Mouse (Mus musculus): ENCODE measurements around the gene Rpl35.

- TF ChIP-seq CTCF (IDR thresholded peaks at IDR 0.05; ENCODE audit: borderline replicate concordance, insufficient read depth, low read depth, low read length), result no peak
- TF ChIP-seq POLR2A (IDR thresholded peaks at IDR 0.05; ENCODE audit: borderline replicate concordance, insufficient read depth, low read length), result no peak
Observed at GRCm38 (mm10) chr2:39048515-39048914, 43.1 kb upstream of the Rpl35 start.
